In the genomic region with DNA sequence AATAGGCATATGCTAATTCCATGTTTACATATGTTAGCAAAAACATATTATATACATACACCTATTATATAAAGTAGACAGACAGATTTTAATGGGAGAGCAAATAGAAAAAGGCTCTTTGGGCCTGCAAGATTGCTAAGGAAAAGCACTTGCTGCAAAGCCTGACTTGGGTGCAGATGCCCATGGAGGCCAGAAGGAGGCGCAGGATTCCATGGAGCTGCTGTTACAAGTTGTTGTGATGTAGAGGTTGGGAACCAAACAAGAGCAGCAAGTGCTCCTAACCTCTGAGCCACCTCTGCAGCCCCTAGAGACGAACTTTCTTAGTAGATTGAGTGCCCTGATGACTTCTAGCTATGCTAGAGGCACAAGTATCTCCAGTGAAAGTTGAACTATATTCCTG, we compare ENCODE assay signal across 11 mouse cellular contexts. TPM values are rescaled to one million over a fixed set of nuclear protein-coding genes. Genes with fewer than 3 reads are reported as not detected.
DNase-seq lines count a peak whose midpoint lies in the region; ATAC-seq and TF ChIP-seq lines count a peak whose summit lies in the region.
"Had no signal": no experiment of that assay in that cellular context is flagged by ENCODE, and none has a peak within 500 bp of the region (broad histone marks: within the 10 kb centered on the region; RNA-seq: fewer than 3 reads in every experiment).

No protein-coding gene starts in this region.

- no peaks in the 10 kb centered on the region for H3K27me3 ChIP-seq in midbrain, embryonic 11.5 days (ENCODE audit: control insufficient read depth, insufficient read depth, low read length)
- H3K27me3 ChIP-seq: hindbrain, embryonic 12.5 days; liver, embryonic 13.5 days had no signal

- TF ChIP-seq CTCF in gastrocnemius, adult 2 months (IDR thresholded peaks at IDR 0.05), result peak; percentile 51
- peak; percentile 65 for TF ChIP-seq CTCF in bone marrow, adult 2 months (IDR thresholded peaks at IDR 0.05; ENCODE audit: control insufficient read depth, insufficient read depth, low read length)

- peaks cover 4% of the 10 kb centered on the region; the same call in 1 of the 2 replicates for H3K4me1 ChIP-seq in bone marrow, adult 2 months (ENCODE audit: control insufficient read depth, insufficient read depth, low read length)
- no peaks in the 10 kb centered on the region for H3K4me1 ChIP-seq in midbrain, embryonic 11.5 days (ENCODE audit: control insufficient read depth, insufficient read depth, low read length)
- H3K4me1 ChIP-seq: hindbrain, embryonic 12.5 days; liver, embryonic 13.5 days had no signal

- no peak for DNase-seq in gastrocnemius, adult 2 months
- no peak for DNase-seq in gastrocnemius, postnatal 4 days (ENCODE audit: low spot score in 2 of 2)
- peak; percentile 18 for DNase-seq in lung, postnatal 10 days
- DNase-seq in lung, postnatal 14 days, result no peak
- DNase-seq in testis, postnatal 10 days (ENCODE audit: low spot score), result peak; percentile 47
- DNase-seq in frontal cortex, postnatal 14 days (ENCODE audit: low spot score in 2 of 2), result no peak
- DNase-seq in midbrain, embryonic 11.5 days (ENCODE audit: low spot score, missing footprints), result no peak
- DNase-seq: liver, embryonic 13.5 days had no signal

- WGBS in bone marrow, adult 2 months, result 55% methylated on average over 2 of the region's 2 CpGs
- 13% methylated on average over 2 of the region's 2 CpGs for WGBS in midbrain, embryonic 11.5 days

- H3K9me3 ChIP-seq in midbrain, embryonic 11.5 days (ENCODE audit: control insufficient read depth, low read length), result no peaks in the 10 kb centered on the region
- H3K9me3 ChIP-seq: hindbrain, embryonic 12.5 days; liver, embryonic 13.5 days had no signal

- no peak for TF ChIP-seq POLR2A in bone marrow, adult 2 months (IDR thresholded peaks at IDR 0.05; ENCODE audit: borderline replicate concordance, control insufficient read depth, low read depth, low read length)

- H3K36me3 ChIP-seq in midbrain, embryonic 11.5 days (ENCODE audit: control insufficient read depth, insufficient read depth, low read length), result no peaks in the 10 kb centered on the region

- H3K27ac ChIP-seq in gastrocnemius, adult 2 months, result no peak overlapping the region
- H3K27ac ChIP-seq in bone marrow, adult 2 months (ENCODE audit: control insufficient read depth, insufficient read depth, low read depth, low read length, poor library complexity), result no peak overlapping the region
- no peak overlapping the region for H3K27ac ChIP-seq in midbrain, embryonic 11.5 days (ENCODE audit: low read depth, low read length)
- H3K27ac ChIP-seq: hindbrain, embryonic 12.5 days; liver, embryonic 13.5 days had no signal

- no peak overlapping the region for H3K4me2 ChIP-seq in midbrain, embryonic 11.5 days
- H3K4me2 ChIP-seq: hindbrain, embryonic 12.5 days; liver, embryonic 13.5 days had no signal

- intact Hi-C loops in gastrocnemius, adult 2 months (cut with DNase I), result no loop called here

- no peak overlapping the region for H3K9ac ChIP-seq in midbrain, embryonic 11.5 days (ENCODE audit: low read length)
- H3K9ac ChIP-seq: hindbrain, embryonic 12.5 days; liver, embryonic 13.5 days had no signal

- no peak overlapping the region for H3K4me3 ChIP-seq in gastrocnemius, adult 2 months
- no peak overlapping the region for H3K4me3 ChIP-seq in bone marrow, adult 2 months (replicated peaks; ENCODE audit: control insufficient read depth, low read depth, low read length)
- no peak overlapping the region for H3K4me3 ChIP-seq in midbrain, embryonic 11.5 days (ENCODE audit: low read depth, low read length)
- H3K4me3 ChIP-seq: hindbrain, embryonic 12.5 days; liver, embryonic 13.5 days had no signal

- no peak for ATAC-seq in midbrain, embryonic 11.5 days (ENCODE audit: low FRiP score)

RNA-seq across cellular contexts. Expression of a gene that starts 9.7 kb away (rescaled TPM):
- 10 to 100 TPM; 10.4 to 11.9 TPM for total RNA-seq in gastrocnemius, adult 2 months (2021)
- 10 to 100 TPM; 21.0 to 24.0 TPM for total RNA-seq in gastrocnemius, postnatal 4 days (2021)
- 14.5 and 35.7 TPM in 2 replicates for polyA plus RNA-seq in bone marrow, adult 2 months (2011; ENCODE audit: insufficient read depth, insufficient read length, low replicate concordance, missing spikeins)
- 76.8 and 88.0 TPM in 2 replicates for polyA plus RNA-seq in midbrain, embryonic 11.5 days (2014; fragmentation: Nextera tagmentation; extraction: Ambion mirVana)

RNA-seq across cellular contexts. Expression of a gene that starts 24.5 kb away (rescaled TPM):
- under 1 TPM in 1 of 2 experiments, not detected in 1; 0.36 TPM for total RNA-seq in gastrocnemius, adult 2 months (2021)
- not detected for total RNA-seq in gastrocnemius, postnatal 4 days (2021)
- 1.5 TPM in 1 of 2 replicates, not detected in the other for polyA plus RNA-seq in bone marrow, adult 2 months (2011; ENCODE audit: insufficient read depth, insufficient read length, low replicate concordance, missing spikeins)
- 0.52 and 0.78 TPM in 2 replicates for polyA plus RNA-seq in midbrain, embryonic 11.5 days (2014; fragmentation: Nextera tagmentation; extraction: Ambion mirVana)

RNA-seq across cellular contexts. Expression of a gene that starts 35.8 kb away (rescaled TPM):
- total RNA-seq in gastrocnemius, adult 2 months (2021), result 1 to 10 TPM in 1 of 2 experiments, under 1 TPM in 1; 0.87 to 1.0 TPM
- total RNA-seq in gastrocnemius, postnatal 4 days (2021), result 1 to 10 TPM in 1 of 2 experiments, under 1 TPM in 1; 0.34 to 1.1 TPM
- 11.9 and 18.4 TPM in 2 replicates for polyA plus RNA-seq in bone marrow, adult 2 months (2011; ENCODE audit: insufficient read depth, insufficient read length, low replicate concordance, missing spikeins)
- 20.6 and 23.2 TPM in 2 replicates for polyA plus RNA-seq in midbrain, embryonic 11.5 days (2014; fragmentation: Nextera tagmentation; extraction: Ambion mirVana)

RNA-seq across cellular contexts. Expression of a gene that starts 36.2 kb away (rescaled TPM):
- total RNA-seq in gastrocnemius, adult 2 months (2021), result under 1 TPM; 0.26 to 0.45 TPM
- total RNA-seq in gastrocnemius, postnatal 4 days (2021), result under 1 TPM; 0.13 to 0.17 TPM
- 1.1 and 1.9 TPM in 2 replicates for polyA plus RNA-seq in bone marrow, adult 2 months (2011; ENCODE audit: insufficient read depth, insufficient read length, low replicate concordance, missing spikeins)
- polyA plus RNA-seq in midbrain, embryonic 11.5 days (2014; fragmentation: Nextera tagmentation; extraction: Ambion mirVana), result 0.29 and 0.40 TPM in 2 replicates

RNA-seq across cellular contexts. Expression of a gene that starts 42.3 kb away (rescaled TPM):
- not detected for total RNA-seq in gastrocnemius, adult 2 months (2021)
- not detected for total RNA-seq in gastrocnemius, postnatal 4 days (2021)
- not detected in 2 replicates for polyA plus RNA-seq in bone marrow, adult 2 months (2011; ENCODE audit: insufficient read depth, insufficient read length, low replicate concordance, missing spikeins)
- 0.26 and 0.33 TPM in 2 replicates for polyA plus RNA-seq in midbrain, embryonic 11.5 days (2014; fragmentation: Nextera tagmentation; extraction: Ambion mirVana)
- polyA plus RNA-seq: embryonic facial prominence, embryonic 14.5 days; hindbrain, embryonic 12.5 days; liver, embryonic 13.5 days had no signal

Comparison
In these comparisons a context has a peak if more than half of its experiments do, and no peak if none do; other contexts are left out.
1. DNase-seq: peak in lung, postnatal 10 days (single experiment) and testis, postnatal 10 days (single experiment); none in gastrocnemius, adult 2 months (single experiment), gastrocnemius, postnatal 4 days (0 of 2), lung, postnatal 14 days (single experiment), frontal cortex, postnatal 14 days (0 of 2) and midbrain, embryonic 11.5 days (single experiment).